Mouse (Mus musculus) kidney, adult 10 weeks (tissue): ENCODE measurements around the gene Ids. TPM values are rescaled to one million over a fixed set of nuclear protein-coding genes. Genes with fewer than 3 reads are reported as not detected.

Experiments
- polyA plus RNA-seq: library from polyadenylated mRNA; stranded (reverse); fragments of 350-450 nt; fragmentation: Illumina TruSeq; extraction: RNeasy Lipid Tissue Mini Kit (QIAGEN cat#74804); gene quantifications from one replicate; pipeline ENCODE4 v1.2.3, GENCODE M21; 2014; ENCODE audit warnings: low read depth, low replicate concordance

The Ids gene
- 122 TPM for polyA plus RNA-seq

DNA sequence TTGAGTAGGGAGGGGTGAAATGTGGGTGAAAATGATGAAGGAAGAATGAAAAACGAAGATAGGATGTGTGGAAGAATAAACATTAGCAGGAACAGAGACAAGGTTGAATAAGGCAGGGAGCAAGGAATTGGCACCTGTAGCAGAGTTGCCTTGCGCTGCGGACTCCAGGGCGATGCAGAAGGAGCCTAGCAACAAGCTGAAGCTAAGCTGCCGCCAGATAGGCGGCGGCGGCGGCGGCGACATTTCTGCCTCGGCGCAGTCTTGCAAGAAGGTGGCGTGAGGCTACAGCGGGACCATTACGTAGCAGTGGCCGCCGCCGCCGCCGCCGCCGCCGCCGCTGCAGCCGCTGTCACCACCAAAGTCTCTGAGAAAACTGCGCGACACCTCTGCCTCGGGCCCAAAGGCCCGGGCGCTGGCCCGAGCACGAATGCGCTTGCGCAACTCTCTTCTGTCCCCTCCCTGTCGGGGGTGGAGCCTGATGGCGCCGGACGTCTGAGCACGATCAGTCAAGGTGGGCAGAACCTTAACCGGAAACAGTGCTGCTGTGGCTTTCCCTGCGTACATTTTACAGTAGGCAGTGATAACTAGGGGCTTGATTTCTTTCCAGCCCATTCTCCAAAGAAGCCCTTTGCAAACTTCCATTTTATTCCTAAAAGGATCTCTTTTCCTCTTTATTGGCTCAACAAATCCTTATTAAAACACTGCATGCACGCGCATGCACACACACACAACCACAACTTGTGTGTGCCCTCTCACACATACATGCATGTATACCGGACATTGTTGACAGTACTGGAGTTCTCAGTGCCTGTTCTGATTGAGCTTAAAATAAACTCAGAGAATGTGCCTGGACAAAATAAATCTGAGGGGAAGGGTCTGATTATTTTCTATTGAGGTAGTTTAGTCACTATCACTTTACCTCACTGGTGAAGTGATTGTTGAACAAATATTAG is at the start of gene Ids:
TSS of gene Ids (minus strand) at position 424 of the 953 bp plus-strand sequence.

GRCm38 (mm10) chrX:70385276-70385961 is 20.5 kb upstream of the Ids start, which contains the start of gene 1110012L19Rik:
Gene 1110012L19Rik, plus strand, starts transcription at chrX:70385877.

Other genes with a start within 250 kb of the Ids start
- gene 1110012L19Rik, start 20.8 kb upstream of the Ids start, polyA plus RNA-seq, result 13.3 TPM
- gene Tmem185a, start 112.1 kb upstream of the Ids start, polyA plus RNA-seq, result 49.4 TPM